Mouse (Mus musculus) heart, postnatal 0 days (tissue): ENCODE data around the gene Pacsin1.

Source experiments
- CTCF ChIP-seq: IDR thresholded peaks from 2 replicates; pipeline ENCODE4 v1.5.1; 2016; ENCODE audit warnings: antibody characterized with exemption, control low read depth, low read depth
- EP300 ChIP-seq: IDR thresholded peaks from 2 replicates; pipeline ENCODE4 v1.6.1; 2016; ENCODE audit warnings: antibody characterized with exemption, low read depth

GRCm38 (mm10) chr17:27705661-27706060 lies 50.4 kb downstream of the Pacsin1 start:
- TF ChIP-seq CTCF = no peak
- TF ChIP-seq EP300 = no peak
